Comparison of ENCODE assay signal across 9 mouse cellular contexts in the genomic region with DNA sequence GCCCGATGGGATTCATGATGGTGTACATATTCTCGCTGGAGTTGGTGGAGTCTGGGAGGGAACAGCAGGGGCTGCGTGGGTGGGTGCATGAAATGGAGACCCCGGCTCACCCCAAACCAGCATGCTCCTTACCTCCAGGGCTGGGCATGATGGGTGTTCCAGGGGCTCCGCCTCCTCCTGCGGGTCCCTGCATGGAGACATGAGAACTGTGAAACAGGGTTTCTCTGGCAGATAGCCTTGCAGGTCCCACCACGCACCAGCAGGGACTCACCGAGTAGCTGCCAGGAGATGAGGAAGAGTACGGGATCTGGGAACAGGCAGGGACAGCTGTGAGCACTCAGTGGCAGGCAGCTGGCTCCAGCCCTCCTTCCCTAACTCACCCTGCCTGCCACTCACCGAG. TPM values are rescaled to one million over a fixed set of nuclear protein-coding genes. Genes with fewer than 3 reads are reported as not detected.
DNase-seq lines count a peak whose midpoint lies in the region; ATAC-seq and TF ChIP-seq lines count a peak whose summit lies in the region.
"Had no signal": no experiment of that assay in that cellular context is flagged by ENCODE, and none has a peak within 500 bp of the region (broad histone marks: within the 10 kb centered on the region; RNA-seq: fewer than 3 reads in every experiment).

No protein-coding gene starts in this region.

- no peak for TF ChIP-seq EP300 in liver, embryonic 14.5 days (IDR thresholded peaks at IDR 0.05; ENCODE audit: low read depth)

- no peak for DNase-seq in heart, adult 11 months
- peak; percentile 84 for DNase-seq in ES-CJ7 (ENCODE audit: low read depth, low spot score)
- DNase-seq in forebrain, embryonic 14.5 days (ENCODE audit: low spot score), result peak; percentile 48
- DNase-seq in liver, embryonic 14.5 days (ENCODE audit: low read depth in 3 of 3, low spot score in 3 of 3), result no peak
- no peak for DNase-seq in urinary bladder, postnatal 4 days (ENCODE audit: low spot score in 2 of 2)
- no peak for DNase-seq in cerebellum, adult 9-10 months
- DNase-seq in layer of hippocampus, postnatal 25 days (ENCODE audit: extremely low spot score in 1 of 2, low spot score in 1 of 2), result no peak

- H3K4me1 ChIP-seq in heart, embryonic 16.5 days (ENCODE audit: control insufficient read depth, insufficient read depth, low read length), result peaks cover 35% of the 10 kb centered on the region
- H3K4me1 ChIP-seq in forebrain, embryonic 14.5 days (ENCODE audit: control insufficient read depth, insufficient read depth, low read length), result peaks cover 39% of the 10 kb centered on the region
- H3K4me1 ChIP-seq in liver, embryonic 14.5 days (replicated peaks; ENCODE audit: control insufficient read depth in 2 of 2, insufficient read depth in 2 of 2, low read length in 1 of 2), result peaks cover 13 to 17% of the 10 kb centered on the region in 2 experiments

- H3K27me3 ChIP-seq in heart, embryonic 16.5 days (ENCODE audit: control insufficient read depth, insufficient read depth, low read length), result no peaks in the 10 kb centered on the region
- H3K27me3 ChIP-seq in forebrain, embryonic 14.5 days (replicated peaks; ENCODE audit: control insufficient read depth, insufficient read depth, low read length), result no peaks in the 10 kb centered on the region
- H3K27me3 ChIP-seq in liver, embryonic 14.5 days (ENCODE audit: control insufficient read depth, insufficient read depth, low read length), result no peaks in the 10 kb centered on the region

- WGBS in heart, embryonic 16.5 days, result 21% methylated on average over 10 of the region's 10 CpGs
- WGBS in forebrain, embryonic 14.5 days, result 14% methylated on average over 10 of the region's 10 CpGs
- WGBS in liver, embryonic 14.5 days (ENCODE audit: insufficient replicate concordance), result 64% methylated on average over 10 of the region's 10 CpGs

- H3K4me3 ChIP-seq in heart, embryonic 16.5 days (ENCODE audit: low read length), result peak overlapping the region; percentile 59
- H3K4me3 ChIP-seq in forebrain, embryonic 14.5 days (ENCODE audit: low read depth, low read length), result peak overlapping the region; percentile 43
- H3K4me3 ChIP-seq in liver, embryonic 14.5 days (ENCODE audit: insufficient read depth in 1 of 2, low read depth in 2 of 2, low read length in 2 of 2), result no peak overlapping the region

- no peak overlapping the region for H3K27ac ChIP-seq in heart, embryonic 16.5 days (ENCODE audit: low read length)
- H3K27ac ChIP-seq in forebrain, embryonic 14.5 days (ENCODE audit: low read depth, low read length), result 0 out of 2 replicates have a peak overlapping the region, but pooled peaks have one; percentile 9
- no peak overlapping the region for H3K27ac ChIP-seq in liver, embryonic 14.5 days

- peak overlapping the region; percentile 83; the same call in 1 of the 2 replicates for H3K9ac ChIP-seq in heart, embryonic 16.5 days (ENCODE audit: low read length)
- peak overlapping the region; percentile 77 for H3K9ac ChIP-seq in forebrain, embryonic 14.5 days (ENCODE audit: low read length)
- H3K9ac ChIP-seq in liver, embryonic 14.5 days (replicated peaks), result no peak overlapping the region

- H3K36me3 ChIP-seq in heart, embryonic 16.5 days (ENCODE audit: control insufficient read depth, insufficient read depth), result peaks cover 19% of the 10 kb centered on the region
- peaks cover 18% of the 10 kb centered on the region; the same call in 1 of the 2 replicates for H3K36me3 ChIP-seq in forebrain, embryonic 14.5 days (ENCODE audit: control insufficient read depth, insufficient read depth, low read length)
- peaks cover 5% of the 10 kb centered on the region; the same call in 1 of the 2 replicates for H3K36me3 ChIP-seq in liver, embryonic 14.5 days (replicated peaks; ENCODE audit: control insufficient read depth, insufficient read depth, low read depth)

- TF ChIP-seq CTCF in liver, embryonic 14.5 days (IDR thresholded peaks at IDR 0.05; ENCODE audit: low read depth), result peak; percentile 34; the same call in 1 of the 2 replicates

- H3K4me2 ChIP-seq in heart, embryonic 16.5 days (ENCODE audit: low read depth, low read length), result peak overlapping the region; percentile 87
- peak overlapping the region; percentile 92 for H3K4me2 ChIP-seq in forebrain, embryonic 14.5 days (ENCODE audit: low read length)
- no peak overlapping the region; the same call in 1 of the 2 replicates for H3K4me2 ChIP-seq in liver, embryonic 14.5 days (ENCODE audit: low read depth)

- no peaks in the 10 kb centered on the region for H3K9me3 ChIP-seq in heart, embryonic 16.5 days (replicated peaks; ENCODE audit: control insufficient read depth, low read length)
- no peaks in the 10 kb centered on the region for H3K9me3 ChIP-seq in forebrain, embryonic 14.5 days (replicated peaks; ENCODE audit: control insufficient read depth, low read length)
- H3K9me3 ChIP-seq in liver, embryonic 14.5 days (ENCODE audit: control insufficient read depth, low read length), result no peaks in the 10 kb centered on the region

- ATAC-seq in heart, embryonic 16.5 days (replicated peaks; ENCODE audit: extremely low read depth, insufficient read depth, low FRiP score), result no peak
- no peak; the same call in 1 of the 2 replicates for ATAC-seq in forebrain, embryonic 14.5 days
- no peak for ATAC-seq in liver, embryonic 14.5 days (ENCODE audit: insufficient read depth)

RNA-seq across cellular contexts. Expression of a gene that starts 4.5 kb away (rescaled TPM):
- 111 and 117 TPM in 2 replicates for polyA plus RNA-seq in heart, embryonic 16.5 days (2015; fragmentation: Nextera tagmentation; extraction: Ambion mirVana)
- polyA plus RNA-seq in forebrain, embryonic 14.5 days (2014; fragmentation: Nextera tagmentation; extraction: Ambion mirVana), result 59.0 and 75.1 TPM in 2 replicates
- polyA plus RNA-seq in liver, embryonic 14.5 days (2012; rRNA removed), result 61.3 and 62.4 TPM in 2 replicates
- 30.2 and 34.2 TPM in 2 replicates for polyA plus RNA-seq in liver, embryonic 14.5 days (2014; fragmentation: Nextera tagmentation; extraction: Ambion mirVana)
- 10 to 100 TPM; 41.5 to 47.0 TPM for total RNA-seq in layer of hippocampus, postnatal 25 days (2021)

RNA-seq across cellular contexts. Expression of a gene that starts 9.9 kb away (rescaled TPM):
- 68.4 and 69.5 TPM in 2 replicates for polyA plus RNA-seq in heart, embryonic 16.5 days (2015; fragmentation: Nextera tagmentation; extraction: Ambion mirVana)
- 135 and 147 TPM in 2 replicates for polyA plus RNA-seq in forebrain, embryonic 14.5 days (2014; fragmentation: Nextera tagmentation; extraction: Ambion mirVana)
- 36.3 and 50.8 TPM in 2 replicates for polyA plus RNA-seq in liver, embryonic 14.5 days (2012; rRNA removed)
- polyA plus RNA-seq in liver, embryonic 14.5 days (2014; fragmentation: Nextera tagmentation; extraction: Ambion mirVana), result 49.5 and 61.7 TPM in 2 replicates
- total RNA-seq in layer of hippocampus, postnatal 25 days (2021), result 100 to 1,000 TPM; 285 to 304 TPM

RNA-seq across cellular contexts. Expression of a gene that starts 17.2 kb away (rescaled TPM):
- polyA plus RNA-seq in heart, embryonic 16.5 days (2015; fragmentation: Nextera tagmentation; extraction: Ambion mirVana), result 1.8 and 2.3 TPM in 2 replicates
- polyA plus RNA-seq in forebrain, embryonic 14.5 days (2014; fragmentation: Nextera tagmentation; extraction: Ambion mirVana), result 0.89 and 1.9 TPM in 2 replicates
- 4.3 and 5.3 TPM in 2 replicates for polyA plus RNA-seq in liver, embryonic 14.5 days (2012; rRNA removed)
- polyA plus RNA-seq in liver, embryonic 14.5 days (2014; fragmentation: Nextera tagmentation; extraction: Ambion mirVana), result 4.7 TPM in 2 replicates
- 1 to 10 TPM in 1 of 2 experiments, under 1 TPM in 1; 0.63 to 1.0 TPM for total RNA-seq in layer of hippocampus, postnatal 25 days (2021)

RNA-seq across cellular contexts. Expression of a gene that starts 33.5 kb away (rescaled TPM):
- 1.2 and 1.6 TPM in 2 replicates for polyA plus RNA-seq in heart, embryonic 16.5 days (2015; fragmentation: Nextera tagmentation; extraction: Ambion mirVana)
- 0.16 and 0.20 TPM in 2 replicates for polyA plus RNA-seq in forebrain, embryonic 14.5 days (2014; fragmentation: Nextera tagmentation; extraction: Ambion mirVana)
- 6.3 and 9.0 TPM in 2 replicates for polyA plus RNA-seq in liver, embryonic 14.5 days (2012; rRNA removed)
- 1.2 and 2.8 TPM in 2 replicates for polyA plus RNA-seq in liver, embryonic 14.5 days (2014; fragmentation: Nextera tagmentation; extraction: Ambion mirVana)
- under 1 TPM in 1 of 2 experiments, not detected in 1; 0.26 TPM for total RNA-seq in layer of hippocampus, postnatal 25 days (2021)
- total RNA-seq: G1E had no signal

RNA-seq across cellular contexts. Expression of a gene that starts 59.5 kb away (rescaled TPM):
- polyA plus RNA-seq in heart, embryonic 16.5 days (2015; fragmentation: Nextera tagmentation; extraction: Ambion mirVana), result 14.0 and 15.4 TPM in 2 replicates
- 15.1 TPM in 2 replicates for polyA plus RNA-seq in forebrain, embryonic 14.5 days (2014; fragmentation: Nextera tagmentation; extraction: Ambion mirVana)
- 8.9 and 9.6 TPM in 2 replicates for polyA plus RNA-seq in liver, embryonic 14.5 days (2012; rRNA removed)
- 7.7 and 9.2 TPM in 2 replicates for polyA plus RNA-seq in liver, embryonic 14.5 days (2014; fragmentation: Nextera tagmentation; extraction: Ambion mirVana)
- 10 to 100 TPM; 20.3 to 23.5 TPM for total RNA-seq in layer of hippocampus, postnatal 25 days (2021)

Comparison
In these comparisons a context has a peak if more than half of its experiments do, and no peak if none do; other contexts are left out.
1. H3K4me3 ChIP-seq: peak in heart, embryonic 16.5 days (single experiment) and forebrain, embryonic 14.5 days (single experiment); none in liver, embryonic 14.5 days (0 of 2).
2. DNase-seq: peak in ES-CJ7 (single experiment) and forebrain, embryonic 14.5 days (single experiment); none in heart, adult 11 months (single experiment), liver, embryonic 14.5 days (0 of 3), urinary bladder, postnatal 4 days (0 of 2), cerebellum, adult 9-10 months (single experiment) and layer of hippocampus, postnatal 25 days (0 of 2).